Mouse (Mus musculus) limb, embryonic 11.5 days (tissue): Measurements from ENCODE around the gene Opcml. TPM values are rescaled to one million over a fixed set of nuclear protein-coding genes. Genes with fewer than 3 reads are reported as not detected.

Source experiments
- ATAC-seq: fragments of 200-750 bp; cut with Nextera tagmentation; 2 replicates; pipeline ENCODE4 v1.8.0; 2017; ENCODE audit warnings: low read depth; ENCODE audit not compliant: insufficient number of reproducible peaks, low FRiP score, low TSS enrichment
- DNase-seq: peaks from one replicate; pipeline ENCODE4 v3.0.0-alpha.2; 2015; ENCODE audit warnings: low spot score
- H3K27ac ChIP-seq: fragments of 300-500 bp; sonication (generic); replicated peaks from 2 replicates; pipeline ENCODE4 v1.5.1; 2014; ENCODE audit warnings: low read depth, mild to moderate bottlenecking, low read length
- H3K27me3 ChIP-seq: fragments of 300-500 bp; sonication (generic); 2 replicates; pipeline ENCODE4 v1.6.1; 2014; ENCODE audit warnings: mild to moderate bottlenecking, low read length, mixed read lengths; ENCODE audit not compliant: control insufficient read depth, insufficient read depth
- H3K36me3 ChIP-seq: fragments of 300-500 bp; sonication (generic); 2 replicates; pipeline ENCODE4 v1.6.1; 2014; ENCODE audit warnings: mild to moderate bottlenecking, low read length, moderate library complexity, mixed read lengths; ENCODE audit not compliant: control insufficient read depth, insufficient read depth
- H3K4me1 ChIP-seq: fragments of 300-500 bp; sonication (generic); 2 replicates; pipeline ENCODE4 v1.6.1; 2014; ENCODE audit warnings: low read length, mixed read lengths; ENCODE audit not compliant: control insufficient read depth, insufficient read depth
- H3K4me2 ChIP-seq: fragments of 300-500 bp; sonication (generic); 2 replicates; pipeline ENCODE4 v1.6.1; 2014; ENCODE audit warnings: low read depth, mild to moderate bottlenecking, moderate library complexity; ENCODE audit not compliant: severe bottlenecking
- H3K4me3 ChIP-seq: fragments of 300-500 bp; sonication (generic); 2 replicates; pipeline ENCODE4 v1.5.1; 2014; ENCODE audit warnings: low read depth, low read length
- H3K9ac ChIP-seq: fragments of 300-500 bp; sonication (generic); 2 replicates; pipeline ENCODE4 v1.6.1; 2014; ENCODE audit warnings: mild to moderate bottlenecking, low read length
- H3K9me3 ChIP-seq: fragments of 300-500 bp; sonication (generic); 2 replicates; pipeline ENCODE4 v1.6.1; 2016; ENCODE audit warnings: low read length; ENCODE audit not compliant: control insufficient read depth
- WGBS: fragments of 180-500 bp; shearing (Covaris S2); extraction: QIAGEN DNeasy Blood & Tissue Kit; methylation state at CpG from one replicate; pipeline ENCODE4 v1.1.7; 2014; 5-methylcytosine and 5-hydroxymethylcytosine counted together
- polyA plus RNA-seq: library from polyadenylated mRNA; unstranded; fragments of >200 nt; fragmentation: Nextera tagmentation; extraction: Ambion mirVana; gene quantifications from 2 replicates; pipeline ENCODE4 v1.2.1, GENCODE M21; 2014

Gene Opcml
- polyA plus RNA-seq, 1 experiment from 2014 or later = 0.20 TPM

GRCm38 (mm10) chr9:28744771-28745170 is 954.2 kb downstream of the Opcml start:
- H3K4me1 ChIP-seq = no peaks in the 10 kb centered on the region
- WGBS = 89% methylated on average over 3 of the region's 3 CpGs
- no peaks in the 10 kb centered on the region for H3K36me3 ChIP-seq
- no peak overlapping the region for H3K27ac ChIP-seq
- ATAC-seq = no peak
- no peaks in the 10 kb centered on the region for H3K9me3 ChIP-seq
- no peak overlapping the region for H3K9ac ChIP-seq
- H3K4me3 ChIP-seq = no peak overlapping the region
- DNase-seq = no peak
- no peaks in the 10 kb centered on the region for H3K27me3 ChIP-seq
- H3K4me2 ChIP-seq = no peak overlapping the region

- Histone ChIP-seq H3K9ac (no peak overlapping the region), H3K27me3 (no peaks in the 10 kb centered on the region), H3K27ac (no peak overlapping the region), H3K9me3 (no peaks in the 10 kb centered on the region), H3K4me2 (no peak overlapping the region), H3K36me3 (no peaks in the 10 kb centered on the region), H3K4me1 (no peaks in the 10 kb centered on the region), H3K4me3 (no peak overlapping the region)
- DNase-seq (peak; percentile 29), ATAC-seq (no peak)
- WGBS = 68% methylated on average over 2 of the region's 2 CpGs
Observed at GRCm38 (mm10) chr9:28748902-28749301, 958.3 kb downstream of the Opcml start.

GRCm38 (mm10) chr9:28752908-28753307 is 962.3 kb downstream of the Opcml start:
- no peak overlapping the region for H3K27ac ChIP-seq
- H3K4me3 ChIP-seq = no peak overlapping the region
- no peaks in the 10 kb centered on the region for H3K9me3 ChIP-seq
- H3K36me3 ChIP-seq = no peaks in the 10 kb centered on the region
- DNase-seq = no peak
- no peak overlapping the region for H3K4me2 ChIP-seq
- ATAC-seq = no peak
- H3K9ac ChIP-seq = no peak overlapping the region
- H3K27me3 ChIP-seq = no peaks in the 10 kb centered on the region
- WGBS = 71% methylated on average over 5 of the region's 5 CpGs
- no peaks in the 10 kb centered on the region for H3K4me1 ChIP-seq

GRCm38 (mm10) chr9:28756841-28757451 is 966.4 kb downstream of the Opcml start:
- Histone ChIP-seq H3K9ac (no peak overlapping the region), H3K27me3 (no peaks in the 10 kb centered on the region), H3K4me1 (no peaks in the 10 kb centered on the region), H3K27ac (no peak overlapping the region), H3K36me3 (no peaks in the 10 kb centered on the region), H3K9me3 (no peaks in the 10 kb centered on the region), H3K4me3 (no peak overlapping the region), H3K4me2 (no peak overlapping the region)
- DNase-seq (peak; percentile 69), ATAC-seq (no peak)
- 34% methylated on average over 4 of the region's 4 CpGs for WGBS

GRCm38 (mm10) chr9:28761460-28761859 is 970.9 kb downstream of the Opcml start:
- ATAC-seq = no peak
- no peak overlapping the region for H3K4me2 ChIP-seq
- H3K36me3 ChIP-seq = no peaks in the 10 kb centered on the region
- H3K27me3 ChIP-seq = no peaks in the 10 kb centered on the region
- 84% methylated on average over 4 of the region's 4 CpGs for WGBS
- no peak overlapping the region for H3K27ac ChIP-seq
- no peaks in the 10 kb centered on the region for H3K4me1 ChIP-seq
- no peak for DNase-seq
- no peak overlapping the region for H3K4me3 ChIP-seq
- H3K9me3 ChIP-seq = no peaks in the 10 kb centered on the region
- H3K9ac ChIP-seq = no peak overlapping the region

GRCm38 (mm10) chr9:28764149-28764548 is 973.6 kb downstream of the Opcml start:
- no peaks in the 10 kb centered on the region for H3K36me3 ChIP-seq
- no peak overlapping the region for H3K4me3 ChIP-seq
- H3K27ac ChIP-seq = no peak overlapping the region

GRCm38 (mm10) chr9:28776517-28777503 is 986.2 kb downstream of the Opcml start:
- no peak overlapping the region for H3K27ac ChIP-seq
- no peak overlapping the region for H3K4me2 ChIP-seq
- H3K4me1 ChIP-seq = 0 out of 2 replicates have a peak, but pooled peaks cover 3% of the 10 kb centered on the region
- no peak overlapping the region for H3K9ac ChIP-seq
- peak; percentile 34 for DNase-seq
- no peak for ATAC-seq
- H3K4me3 ChIP-seq = no peak overlapping the region
- no peaks in the 10 kb centered on the region for H3K36me3 ChIP-seq
- no peaks in the 10 kb centered on the region for H3K27me3 ChIP-seq
- no peaks in the 10 kb centered on the region for H3K9me3 ChIP-seq
- 54% methylated on average over 10 of the region's 10 CpGs for WGBS

More at GRCm38 (mm10) chr9:28764149-28764548, 973.6 kb downstream of the Opcml start:
- Histone ChIP-seq H3K4me2 (no peak overlapping the region), H3K9ac (no peak overlapping the region), H3K27me3 (no peaks in the 10 kb centered on the region), H3K4me1 (no peaks in the 10 kb centered on the region), H3K9me3 (no peaks in the 10 kb centered on the region)
- no peak for DNase-seq
- no peak for ATAC-seq
- 89% methylated on average over 1 of the region's 1 CpGs for WGBS

- Histone ChIP-seq H3K4me3 (no peak overlapping the region), H3K27me3 (no peaks in the 10 kb centered on the region), H3K9ac (no peak overlapping the region), H3K4me2 (no peak overlapping the region), H3K4me1 (no peaks in the 10 kb centered on the region), H3K27ac (no peak overlapping the region), H3K36me3 (no peaks in the 10 kb centered on the region), H3K9me3 (no peaks in the 10 kb centered on the region)
- DNase-seq (no peak), ATAC-seq (no peak)
- WGBS = 53% methylated on average over 4 of the region's 4 CpGs
Observed at GRCm38 (mm10) chr9:28783834-28784233, 993.3 kb downstream of the Opcml start.
